Mouse (Mus musculus): Measurements from ENCODE around the gene Tnnt2. TPM values are rescaled to one million over a fixed set of nuclear protein-coding genes. Genes with fewer than 3 reads are reported as not detected.

The Tnnt2 gene
- polyA plus RNA-seq, 1 experiment from 2014 or later, result 151 TPM

DNA sequence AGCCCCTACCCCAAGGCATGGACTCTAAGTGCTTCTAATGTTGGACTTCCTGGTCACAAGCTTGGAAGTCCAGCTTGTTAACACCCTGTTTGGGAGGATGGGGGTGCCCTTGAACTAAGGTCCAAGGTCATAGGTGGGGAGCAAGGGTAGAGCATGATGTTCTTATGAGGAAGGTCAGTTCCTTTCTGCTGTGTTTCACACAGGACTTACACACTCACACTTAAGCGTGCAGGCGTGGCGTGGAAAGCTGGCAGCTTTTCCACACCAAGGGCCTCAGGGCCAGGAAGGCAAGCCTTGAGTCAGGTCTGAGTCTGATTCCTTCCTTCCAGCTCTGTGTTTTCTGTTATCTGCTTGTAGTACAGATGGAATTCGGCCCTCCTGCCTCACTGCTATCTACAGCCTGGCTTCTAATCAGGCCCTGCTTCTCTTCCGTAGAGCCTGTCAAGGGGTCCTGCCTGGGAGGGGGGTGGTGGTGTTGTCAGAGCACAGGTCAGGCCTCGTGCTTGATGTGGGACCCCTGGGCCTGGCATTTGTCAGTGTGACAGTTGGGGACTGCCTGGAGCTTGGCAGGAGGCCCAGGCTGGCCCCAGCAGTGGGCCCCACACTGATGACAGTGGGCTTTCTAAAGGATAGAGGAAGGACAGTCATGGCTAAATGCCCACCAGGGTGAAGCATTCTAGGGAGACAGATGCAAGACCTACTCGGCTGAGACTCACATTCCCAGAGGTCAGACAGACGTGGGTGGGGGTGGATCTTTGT lies 35.8 kb upstream of the Tnnt2 start:
- ATAC-seq (ENCODE audit: insufficient number of reproducible peaks, low FRiP score, low TSS enrichment, low read depth), result peak; percentile 69
- no peak overlapping the region; the same call in 1 of the 2 replicates for H3K4me3 ChIP-seq (replicated peaks)
- no peaks in the 10 kb centered on the region for H3K36me3 ChIP-seq

GRCm38 (mm10) chr1:135807546-135807945 lies 28.6 kb upstream of the Tnnt2 start:
- no peak for ATAC-seq (ENCODE audit: insufficient number of reproducible peaks, low FRiP score, low TSS enrichment, low read depth)

More for the DNA sequence above, 35.8 kb upstream of the Tnnt2 start:
- WGBS, result 42% methylated on average over 8 of the region's 8 CpGs
- Histone ChIP-seq H3K4me2 (replicated peaks) (no peak overlapping the region), H3K4me1 (peaks cover 13% of the 10 kb centered on the region), H3K27me3 (no peaks in the 10 kb centered on the region; the same call in 1 of the 2 replicates), H3K27ac (replicated peaks) (peak overlapping the region; percentile 23; the same call in 1 of the 2 replicates), H3K9me3 (replicated peaks) (no peaks in the 10 kb centered on the region), H3K9ac (no peak overlapping the region)

GRCm38 (mm10) chr1:135810180-135810579 lies 26.0 kb upstream of the Tnnt2 start:
- H3K9me3 ChIP-seq (replicated peaks), result no peaks in the 10 kb centered on the region

More at GRCm38 (mm10) chr1:135807546-135807945, 28.6 kb upstream of the Tnnt2 start:
- Histone ChIP-seq H3K4me2 (replicated peaks) (no peak overlapping the region), H3K4me3 (replicated peaks) (no peak overlapping the region), H3K9me3 (replicated peaks) (no peaks in the 10 kb centered on the region), H3K27me3 (no peaks in the 10 kb centered on the region; the same call in 1 of the 2 replicates), H3K27ac (replicated peaks) (no peak overlapping the region), H3K9ac (no peak overlapping the region), H3K36me3 (no peaks in the 10 kb centered on the region), H3K4me1 (peaks cover 9% of the 10 kb centered on the region)
- 43% methylated on average over 10 of the region's 10 CpGs for WGBS

GRCm38 (mm10) chr1:135811016-135811646 lies 25.0 kb upstream of the Tnnt2 start:
- H3K4me3 ChIP-seq (replicated peaks), result no peak overlapping the region
- H3K4me1 ChIP-seq, result peaks cover 16% of the 10 kb centered on the region
- H3K27me3 ChIP-seq, result peaks cover 3% of the 10 kb centered on the region
- H3K9me3 ChIP-seq (replicated peaks), result no peaks in the 10 kb centered on the region
- no peaks in the 10 kb centered on the region for H3K36me3 ChIP-seq
- 26% methylated on average over 7 of the region's 7 CpGs for WGBS
- H3K9ac ChIP-seq, result no peak overlapping the region
- no peak for ATAC-seq (ENCODE audit: insufficient number of reproducible peaks, low FRiP score, low TSS enrichment, low read depth)
- no peak overlapping the region for H3K4me2 ChIP-seq (replicated peaks)
- H3K27ac ChIP-seq (replicated peaks), result no peak overlapping the region

More at GRCm38 (mm10) chr1:135810180-135810579, 26.0 kb upstream of the Tnnt2 start:
- no peak overlapping the region for H3K4me2 ChIP-seq (replicated peaks)
- H3K27me3 ChIP-seq, result no peaks in the 10 kb centered on the region; the same call in 1 of the 2 replicates
- 79% methylated on average over 2 of the region's 2 CpGs for WGBS
- H3K4me3 ChIP-seq (replicated peaks), result no peak overlapping the region
- H3K4me1 ChIP-seq, result peaks cover 16% of the 10 kb centered on the region
- H3K36me3 ChIP-seq, result no peaks in the 10 kb centered on the region
- no peak overlapping the region for H3K27ac ChIP-seq (replicated peaks)
- H3K9ac ChIP-seq, result no peak overlapping the region
- no peak for ATAC-seq (ENCODE audit: insufficient number of reproducible peaks, low FRiP score, low TSS enrichment, low read depth)

DNA sequence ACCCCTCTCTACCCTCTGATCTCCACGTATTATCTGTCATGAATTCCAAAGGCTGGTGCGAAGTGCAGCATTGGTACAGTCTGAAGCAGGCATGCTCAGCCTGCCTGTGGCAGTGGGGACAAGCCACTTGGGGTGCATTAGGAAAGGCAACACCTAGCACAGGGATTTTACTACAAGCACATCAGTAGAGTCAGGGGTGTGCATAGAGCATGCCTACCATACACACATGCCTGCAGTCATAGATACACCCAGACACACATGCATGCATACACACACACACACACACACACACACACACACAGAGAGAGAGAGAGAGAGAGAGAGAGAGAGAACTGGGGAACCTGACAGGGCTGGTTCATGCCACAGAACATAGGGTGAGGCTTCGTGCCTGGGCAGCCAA lies 23.9 kb upstream of the Tnnt2 start:
- no peak overlapping the region for H3K4me3 ChIP-seq (replicated peaks)
- 60% methylated on average over 3 of the region's 3 CpGs for WGBS
- H3K9me3 ChIP-seq (replicated peaks), result no peaks in the 10 kb centered on the region
- H3K9ac ChIP-seq, result no peak overlapping the region
- peaks cover 14% of the 10 kb centered on the region for H3K27me3 ChIP-seq
- ATAC-seq (ENCODE audit: insufficient number of reproducible peaks, low FRiP score, low TSS enrichment, low read depth), result no peak
- peaks cover 15% of the 10 kb centered on the region for H3K4me1 ChIP-seq
- peak overlapping the region; percentile 68; the same call in 1 of the 2 replicates for H3K27ac ChIP-seq (replicated peaks)
- no peaks in the 10 kb centered on the region for H3K36me3 ChIP-seq
- no peak overlapping the region for H3K4me2 ChIP-seq (replicated peaks)

GRCm38 (mm10) chr1:135812618-135813017 lies 23.5 kb upstream of the Tnnt2 start:
- Histone ChIP-seq H3K27me3 (peaks cover 18% of the 10 kb centered on the region), H3K4me1 (peaks cover 11% of the 10 kb centered on the region), H3K9ac (no peak overlapping the region), H3K4me2 (replicated peaks) (no peak overlapping the region), H3K4me3 (replicated peaks) (no peak overlapping the region), H3K36me3 (no peaks in the 10 kb centered on the region), H3K27ac (replicated peaks) (peak overlapping the region; percentile 68), H3K9me3 (replicated peaks) (no peaks in the 10 kb centered on the region)
- 33% methylated on average over 2 of the region's 2 CpGs for WGBS
- ATAC-seq (ENCODE audit: insufficient number of reproducible peaks, low FRiP score, low TSS enrichment, low read depth), result no peak

- Histone ChIP-seq H3K4me2 (replicated peaks) (no peak overlapping the region), H3K4me3 (replicated peaks) (no peak overlapping the region), H3K27ac (replicated peaks) (peak overlapping the region; percentile 68), H3K4me1 (peaks cover 12% of the 10 kb centered on the region), H3K9me3 (replicated peaks) (no peaks in the 10 kb centered on the region), H3K36me3 (no peaks in the 10 kb centered on the region), H3K9ac (no peak overlapping the region), H3K27me3 (peaks cover 23% of the 10 kb centered on the region)
- ATAC-seq (ENCODE audit: insufficient number of reproducible peaks, low FRiP score, low TSS enrichment, low read depth), result no peak
- WGBS, result 67% methylated on average over 4 of the region's 4 CpGs
These were observed 23.1 kb upstream of the Tnnt2 start for GRCm38 (mm10) chr1:135813071-135813470.

DNA sequence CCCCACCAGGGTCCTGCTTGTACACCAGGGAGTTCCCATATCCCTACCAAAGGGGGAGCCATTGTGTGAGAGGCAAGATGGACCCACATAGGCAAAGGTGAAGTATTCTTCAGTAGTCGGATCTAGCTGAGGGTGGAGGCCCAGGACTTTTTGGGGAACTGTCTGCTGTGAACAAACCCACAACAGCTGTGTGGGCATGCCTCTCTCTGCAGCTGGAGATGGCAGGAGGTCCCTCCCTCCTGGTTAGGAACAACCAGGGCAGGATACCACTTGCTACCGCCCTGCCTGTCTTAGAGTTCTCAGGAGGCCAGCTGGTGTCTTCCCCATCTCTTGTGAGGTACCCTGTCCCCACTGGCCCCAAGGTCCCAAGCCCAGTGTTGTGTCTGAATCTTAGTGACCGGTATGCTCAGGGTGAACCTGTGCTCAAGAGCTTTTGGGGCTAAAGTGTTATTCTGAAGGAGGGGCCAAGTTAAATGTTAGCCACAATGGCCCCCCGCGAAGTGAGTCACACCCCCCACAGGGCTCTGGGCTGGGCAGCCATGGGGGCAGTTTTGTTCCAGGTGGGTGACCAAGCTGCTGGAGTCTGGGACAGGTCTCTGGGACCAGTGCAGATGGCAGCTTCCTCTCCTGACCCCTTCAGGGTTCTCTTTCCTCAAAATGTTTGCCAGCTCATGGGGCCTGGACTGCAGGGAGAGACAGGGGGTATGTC lies 22.3 kb upstream of the Tnnt2 start:
- Histone ChIP-seq H3K36me3 (no peaks in the 10 kb centered on the region), H3K4me1 (peaks cover 20% of the 10 kb centered on the region), H3K4me3 (replicated peaks) (no peak overlapping the region), H3K27ac (replicated peaks) (peak overlapping the region; percentile 68; the same call in 1 of the 2 replicates), H3K9ac (no peak overlapping the region), H3K9me3 (replicated peaks) (no peaks in the 10 kb centered on the region), H3K4me2 (replicated peaks) (no peak overlapping the region), H3K27me3 (peaks cover 31% of the 10 kb centered on the region)
- 66% methylated on average over 5 of the region's 5 CpGs for WGBS
- ATAC-seq (ENCODE audit: insufficient number of reproducible peaks, low FRiP score, low TSS enrichment, low read depth), result no peak

GRCm38 (mm10) chr1:135814531-135814930 lies 21.6 kb upstream of the Tnnt2 start:
- Histone ChIP-seq H3K9me3 (replicated peaks) (no peaks in the 10 kb centered on the region), H3K9ac (no peak overlapping the region), H3K27me3 (peaks cover 37% of the 10 kb centered on the region), H3K27ac (replicated peaks) (no peak overlapping the region), H3K4me3 (replicated peaks) (no peak overlapping the region), H3K4me1 (peaks cover 26% of the 10 kb centered on the region), H3K4me2 (replicated peaks) (no peak overlapping the region), H3K36me3 (no peaks in the 10 kb centered on the region)
- ATAC-seq (ENCODE audit: insufficient number of reproducible peaks, low FRiP score, low TSS enrichment, low read depth), result no peak
- 75% methylated on average over 5 of the region's 5 CpGs for WGBS

DNA sequence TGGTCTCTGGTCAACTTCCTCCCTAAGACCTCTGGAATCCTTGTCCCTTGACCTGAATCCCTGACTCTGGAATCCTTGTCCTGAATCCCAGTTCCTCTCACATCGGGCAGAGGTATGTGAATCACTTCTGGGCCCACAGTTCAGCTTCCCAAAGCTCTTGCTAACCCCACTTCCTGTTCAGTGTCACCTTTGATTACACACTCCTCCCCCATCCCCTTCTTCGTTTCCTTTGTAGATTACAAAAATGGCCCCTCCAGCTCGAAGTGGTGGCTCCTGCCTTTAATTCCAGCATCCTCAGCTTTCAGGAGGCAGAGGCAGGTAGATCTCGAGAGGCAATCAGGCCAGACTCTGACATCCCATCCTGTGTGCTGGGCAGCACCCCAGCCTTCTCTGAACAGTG lies 18.6 kb upstream of the Tnnt2 start:
- H3K27me3 ChIP-seq, result peaks cover 50% of the 10 kb centered on the region
- H3K4me3 ChIP-seq (replicated peaks), result no peak overlapping the region
- H3K27ac ChIP-seq (replicated peaks), result no peak overlapping the region
- WGBS, result 52% methylated on average over 4 of the region's 4 CpGs
- no peak for ATAC-seq (ENCODE audit: insufficient number of reproducible peaks, low FRiP score, low TSS enrichment, low read depth)
- H3K9me3 ChIP-seq (replicated peaks), result no peaks in the 10 kb centered on the region
- H3K4me1 ChIP-seq, result peaks cover 22% of the 10 kb centered on the region
- no peak overlapping the region for H3K9ac ChIP-seq
- H3K4me2 ChIP-seq (replicated peaks), result peak overlapping the region; percentile 71; the same call in 1 of the 2 replicates
- no peaks in the 10 kb centered on the region for H3K36me3 ChIP-seq
